Mouse (Mus musculus): ENCODE results near the gene Il17rd.
A peak's percentile ranks its signal among the peaks of the same experiment; 100 is the strongest.

Gene Il17rd

GRCm38 (mm10) chr14:27044967-27045361 is 6.2 kb downstream of the Il17rd start:
- DNase-seq (ENCODE audit: low read depth): peak; percentile 50

GRCm38 (mm10) chr14:27048231-27048956 is 9.7 kb downstream of the Il17rd start:
- no peak for DNase-seq (ENCODE audit: low read depth)

GRCm38 (mm10) chr14:27050043-27050442 is 11.3 kb downstream of the Il17rd start:
- DNase-seq (ENCODE audit: low read depth): no peak

GRCm38 (mm10) chr14:27050560-27051510 is 12.1 kb downstream of the Il17rd start:
- no peak for DNase-seq (ENCODE audit: low read depth)

GRCm38 (mm10) chr14:27051511-27051895 is 12.8 kb downstream of the Il17rd start:
- DNase-seq (ENCODE audit: low read depth): no peak

GRCm38 (mm10) chr14:27058535-27059223 is 19.9 kb downstream of the Il17rd start:
- no peak for DNase-seq (ENCODE audit: low read depth)

- DNase-seq (ENCODE audit: low read depth): no peak
Observed at GRCm38 (mm10) chr14:27059224-27059558, 20.4 kb downstream of the Il17rd start.

GRCm38 (mm10) chr14:27063338-27063737 is 24.6 kb downstream of the Il17rd start:
- DNase-seq (ENCODE audit: low read depth): no peak

GRCm38 (mm10) chr14:27066171-27066929 is 27.6 kb downstream of the Il17rd start:
- no peak for DNase-seq (ENCODE audit: low read depth)

GRCm38 (mm10) chr14:27067866-27068271 is 29.1 kb downstream of the Il17rd start:
- no peak for DNase-seq (ENCODE audit: low read depth)

- no peak for DNase-seq (ENCODE audit: low read depth)
Observed at GRCm38 (mm10) chr14:27069434-27070097, 30.8 kb downstream of the Il17rd start.

GRCm38 (mm10) chr14:27070128-27070527 is 31.4 kb downstream of the Il17rd start:
- DNase-seq (ENCODE audit: low read depth): no peak

GRCm38 (mm10) chr14:27070758-27071157 is 32.0 kb downstream of the Il17rd start:
- no peak for DNase-seq (ENCODE audit: low read depth)

- DNase-seq (ENCODE audit: low read depth): no peak
Observed at GRCm38 (mm10) chr14:27071985-27072384, 33.2 kb downstream of the Il17rd start.

GRCm38 (mm10) chr14:27075084-27075483 is 36.3 kb downstream of the Il17rd start:
- no peak for DNase-seq (ENCODE audit: low read depth)

- DNase-seq (ENCODE audit: low read depth): no peak
Observed at GRCm38 (mm10) chr14:27075909-27076521, 37.3 kb downstream of the Il17rd start.

- DNase-seq (ENCODE audit: low read depth): no peak
Observed at GRCm38 (mm10) chr14:27076522-27076920, 37.8 kb downstream of the Il17rd start.

- no peak for DNase-seq (ENCODE audit: low read depth)
Observed at GRCm38 (mm10) chr14:27081536-27082275, 43.0 kb downstream of the Il17rd start.

GRCm38 (mm10) chr14:27085471-27085870 is 46.7 kb downstream of the Il17rd start:
- DNase-seq (ENCODE audit: low read depth): no peak

GRCm38 (mm10) chr14:27085999-27086398 is 47.3 kb downstream of the Il17rd start:
- DNase-seq (ENCODE audit: low read depth): no peak
